Mouse (Mus musculus): ENCODE results near the gene Mapk1. TPM values are rescaled to one million over a fixed set of nuclear protein-coding genes. Genes with fewer than 3 reads are reported as not detected.
"Not testable (repeated sequence)": the region's sequence is repeated elsewhere in the genome, so short reads cannot be mapped to it uniquely, and the experiment has no call there.

The Mapk1 gene
- polyA plus RNA-seq, 1 experiment from 2014 or later = 210 TPM

- H3K9ac ChIP-seq (ENCODE audit: low read depth, low read length) = peak overlapping the region; percentile 53
- H3K4me1 ChIP-seq (ENCODE audit: control insufficient read depth, insufficient read depth, low read length) = peaks cover 8% of the 10 kb centered on the region; the same call in 1 of the 2 replicates
- H3K27ac ChIP-seq (ENCODE audit: low read depth, low read length) = peak overlapping the region; percentile 44; the same call in 1 of the 2 replicates
- H3K4me2 ChIP-seq (replicated peaks; ENCODE audit: low read depth, low read length) = peak overlapping the region; percentile 53
- no peaks in the 10 kb centered on the region for H3K9me3 ChIP-seq (ENCODE audit: control insufficient read depth, low read length)
- peak; percentile 40 for ATAC-seq (ENCODE audit: low FRiP score, low TSS enrichment)
- WGBS = 54% methylated on average over 2 of the region's 2 CpGs
- H3K27me3 ChIP-seq (ENCODE audit: control insufficient read depth, insufficient read depth, low read length) = no peaks in the 10 kb centered on the region
- peaks cover 4% of the 10 kb centered on the region; the same call in 1 of the 2 replicates for H3K36me3 ChIP-seq (ENCODE audit: control insufficient read depth, insufficient read depth, low read length)
- H3K4me3 ChIP-seq (ENCODE audit: low read length) = peak overlapping the region; percentile 64
Observed at GRCm38 (mm10) chr16:16982636-16983035, 546 bp upstream of the Mapk1 start.

- H3K4me1 ChIP-seq (ENCODE audit: control insufficient read depth, insufficient read depth, low read length) = peaks cover 8% of the 10 kb centered on the region; the same call in 1 of the 2 replicates
- no peaks in the 10 kb centered on the region for H3K9me3 ChIP-seq (ENCODE audit: control insufficient read depth, low read length)
- WGBS = under 1% methylated on average over 64 of the region's 75 CpGs
- peak overlapping the region; percentile 91 for H3K9ac ChIP-seq (ENCODE audit: low read depth, low read length)
- ATAC-seq (ENCODE audit: low FRiP score, low TSS enrichment) = peak; percentile 78
- H3K36me3 ChIP-seq (ENCODE audit: control insufficient read depth, insufficient read depth, low read length) = peaks cover 7% of the 10 kb centered on the region; the same call in 1 of the 2 replicates
- peak overlapping the region; percentile 64 for H3K4me3 ChIP-seq (ENCODE audit: low read length)
- H3K27me3 ChIP-seq (ENCODE audit: control insufficient read depth, insufficient read depth, low read length) = no peaks in the 10 kb centered on the region
- peak overlapping the region; percentile 87 for H3K27ac ChIP-seq (ENCODE audit: low read depth, low read length)
- peak overlapping the region; percentile 74 for H3K4me2 ChIP-seq (replicated peaks; ENCODE audit: low read depth, low read length)
Observed at GRCm38 (mm10) chr16:16983534-16984422, 596 bp downstream of the Mapk1 start.

- Histone ChIP-seq H3K4me2 (replicated peaks; ENCODE audit: low read depth, low read length) (peak overlapping the region; percentile 74), H3K27me3 (ENCODE audit: control insufficient read depth, insufficient read depth, low read length) (no peaks in the 10 kb centered on the region), H3K9me3 (ENCODE audit: control insufficient read depth, low read length) (no peaks in the 10 kb centered on the region), H3K4me3 (ENCODE audit: low read length) (peak overlapping the region; percentile 64), H3K4me1 (ENCODE audit: control insufficient read depth, insufficient read depth, low read length) (peaks cover 8% of the 10 kb centered on the region; the same call in 1 of the 2 replicates), H3K9ac (ENCODE audit: low read depth, low read length) (peak overlapping the region; percentile 91), H3K27ac (ENCODE audit: low read depth, low read length) (no peak overlapping the region), H3K36me3 (ENCODE audit: control insufficient read depth, insufficient read depth, low read length) (peaks cover 7% of the 10 kb centered on the region; the same call in 1 of the 2 replicates)
- 19% methylated on average over 9 of the region's 9 CpGs for WGBS
- no peak for ATAC-seq (ENCODE audit: low FRiP score, low TSS enrichment)
Observed at GRCm38 (mm10) chr16:16984423-16984941, 1.3 kb downstream of the Mapk1 start.

- no peak for ATAC-seq (ENCODE audit: low FRiP score, low TSS enrichment)
- no peak overlapping the region for H3K27ac ChIP-seq (ENCODE audit: low read depth, low read length)
- 73% methylated on average over 2 of the region's 2 CpGs for WGBS
- H3K4me1 ChIP-seq (ENCODE audit: control insufficient read depth, insufficient read depth, low read length) = peaks cover 8% of the 10 kb centered on the region; the same call in 1 of the 2 replicates
- no peak overlapping the region for H3K4me3 ChIP-seq (ENCODE audit: low read length)
- no peaks in the 10 kb centered on the region for H3K27me3 ChIP-seq (ENCODE audit: control insufficient read depth, insufficient read depth, low read length)
- no peak overlapping the region for H3K4me2 ChIP-seq (replicated peaks; ENCODE audit: low read depth, low read length)
- H3K9ac ChIP-seq (ENCODE audit: low read depth, low read length) = no peak overlapping the region
- H3K9me3 ChIP-seq (ENCODE audit: control insufficient read depth, low read length) = no peaks in the 10 kb centered on the region
- H3K36me3 ChIP-seq (ENCODE audit: control insufficient read depth, insufficient read depth, low read length) = peaks cover 7% of the 10 kb centered on the region; the same call in 1 of the 2 replicates
Observed at GRCm38 (mm10) chr16:16987248-16987647, 4.1 kb downstream of the Mapk1 start.

- Histone ChIP-seq H3K27me3 (ENCODE audit: control insufficient read depth, insufficient read depth, low read length) (no peaks in the 10 kb centered on the region), H3K27ac (ENCODE audit: low read depth, low read length) (no peak overlapping the region), H3K4me3 (ENCODE audit: low read length) (no peak overlapping the region), H3K36me3 (ENCODE audit: control insufficient read depth, insufficient read depth, low read length) (peaks cover 10% of the 10 kb centered on the region; the same call in 1 of the 2 replicates), H3K4me2 (replicated peaks; ENCODE audit: low read depth, low read length) (no peak overlapping the region), H3K9ac (ENCODE audit: low read depth, low read length) (no peak overlapping the region), H3K9me3 (ENCODE audit: control insufficient read depth, low read length) (no peaks in the 10 kb centered on the region), H3K4me1 (ENCODE audit: control insufficient read depth, insufficient read depth, low read length) (peaks cover 8% of the 10 kb centered on the region; the same call in 1 of the 2 replicates)
- WGBS = 97% methylated on average over 5 of the region's 5 CpGs
- ATAC-seq (ENCODE audit: low FRiP score, low TSS enrichment) = no peak
Observed at GRCm38 (mm10) chr16:16988842-16989241, 5.7 kb downstream of the Mapk1 start.

- Histone ChIP-seq H3K4me3 (ENCODE audit: low read length) (no peak overlapping the region), H3K9me3 (ENCODE audit: control insufficient read depth, low read length) (no peaks in the 10 kb centered on the region), H3K4me2 (replicated peaks; ENCODE audit: low read depth, low read length) (no peak overlapping the region), H3K27ac (ENCODE audit: low read depth, low read length) (no peak overlapping the region), H3K27me3 (ENCODE audit: control insufficient read depth, insufficient read depth, low read length) (no peaks in the 10 kb centered on the region), H3K36me3 (ENCODE audit: control insufficient read depth, insufficient read depth, low read length) (peaks cover 13% of the 10 kb centered on the region; the same call in 1 of the 2 replicates), H3K9ac (ENCODE audit: low read depth, low read length) (no peak overlapping the region), H3K4me1 (ENCODE audit: control insufficient read depth, insufficient read depth, low read length) (peaks cover 6% of the 10 kb centered on the region; the same call in 1 of the 2 replicates)
- 75% methylated on average over 4 of the region's 4 CpGs for WGBS
- ATAC-seq (ENCODE audit: low FRiP score, low TSS enrichment) = no peak
Observed at GRCm38 (mm10) chr16:16990021-16990420, 6.8 kb downstream of the Mapk1 start.

GRCm38 (mm10) chr16:16994426-16995052, 11.4 kb downstream of the Mapk1 start:
- Histone ChIP-seq H3K27me3 (ENCODE audit: control insufficient read depth, insufficient read depth, low read length) (no peaks in the 10 kb centered on the region), H3K36me3 (ENCODE audit: control insufficient read depth, insufficient read depth, low read length) (peaks cover 6% of the 10 kb centered on the region; the same call in 1 of the 2 replicates), H3K9me3 (ENCODE audit: control insufficient read depth, low read length) (no peaks in the 10 kb centered on the region), H3K4me3 (ENCODE audit: low read length) (no peak overlapping the region), H3K9ac (ENCODE audit: low read depth, low read length) (no peak overlapping the region), H3K4me2 (replicated peaks; ENCODE audit: low read depth, low read length) (no peak overlapping the region), H3K4me1 (ENCODE audit: control insufficient read depth, insufficient read depth, low read length) (no peaks in the 10 kb centered on the region), H3K27ac (ENCODE audit: low read depth, low read length) (no peak overlapping the region)
- 92% methylated on average over 4 of the region's 4 CpGs for WGBS
- no peak for ATAC-seq (ENCODE audit: low FRiP score, low TSS enrichment)

GRCm38 (mm10) chr16:16996121-16996729, 13.0 kb downstream of the Mapk1 start:
- not testable (repeated sequence) for H3K27ac ChIP-seq (ENCODE audit: low read depth, low read length); H3K9ac ChIP-seq (ENCODE audit: low read depth, low read length); ATAC-seq (ENCODE audit: low FRiP score, low TSS enrichment); H3K9me3 ChIP-seq (ENCODE audit: control insufficient read depth, low read length); H3K4me3 ChIP-seq (ENCODE audit: low read length); H3K4me2 ChIP-seq (replicated peaks; ENCODE audit: low read depth, low read length); H3K36me3 ChIP-seq (ENCODE audit: control insufficient read depth, insufficient read depth, low read length); H3K27me3 ChIP-seq (ENCODE audit: control insufficient read depth, insufficient read depth, low read length); H3K4me1 ChIP-seq (ENCODE audit: control insufficient read depth, insufficient read depth, low read length)
- WGBS = 90% methylated on average over 10 of the region's 10 CpGs

Measured in kidney, embryonic 14.5 days (tissue).